Mouse (Mus musculus): ENCODE measurements around the gene Dnajc25. TPM values are rescaled to one million over a fixed set of nuclear protein-coding genes. Genes with fewer than 3 reads are reported as not detected.

Gene Dnajc25
- total RNA-seq, 2 experiments from 2014 or later, result 10.5 to 12.1 TPM

- intact Hi-C loops (cut with DNase I; ENCODE audit: low total_unique reads), result no loop called here
- DNase-seq, result peak; percentile 92
These were observed 8.3 kb downstream of the Dnajc25 start, which contains the start of gene Gm20503 for GRCm38 (mm10) chr4:59002948-59003805. Gene Gm20503, plus strand, starts transcription at chr4:59003210.

GRCm38 (mm10) chr4:59003806-59004200 is 8.9 kb downstream of the Dnajc25 start:
- DNase-seq, result no peak

GRCm38 (mm10) chr4:59006211-59006610 is 11.3 kb downstream of the Dnajc25 start:
- intact Hi-C loops (cut with DNase I; ENCODE audit: low total_unique reads), result no loop called here

More at GRCm38 (mm10) chr4:59003806-59004200, 8.9 kb downstream of the Dnajc25 start:
- intact Hi-C loops (cut with DNase I; ENCODE audit: low total_unique reads), result no loop called here

DNA sequence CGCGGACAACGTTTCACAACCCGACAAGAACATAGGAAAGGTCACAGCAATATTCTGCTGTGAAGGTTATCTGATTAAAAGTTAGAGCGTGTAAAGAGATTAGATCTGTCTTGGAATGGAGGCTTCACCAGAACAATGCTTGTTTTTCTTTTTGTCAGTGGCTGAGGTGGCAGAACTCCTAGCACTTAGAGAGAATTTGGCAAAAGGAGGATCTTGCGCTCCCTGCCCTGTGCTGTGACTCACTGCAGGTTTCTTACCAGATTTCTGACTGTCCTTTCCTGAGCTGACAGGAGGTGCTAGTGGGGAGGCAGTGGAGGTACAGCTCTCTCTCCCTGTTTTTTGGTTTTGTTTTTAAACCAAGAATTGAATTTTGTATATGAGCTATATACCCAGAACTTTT is 12.2 kb downstream of the Dnajc25 start:
- DNase-seq, result no peak
- intact Hi-C loops (cut with DNase I; ENCODE audit: low total_unique reads), result no loop called here

More at GRCm38 (mm10) chr4:59006211-59006610, 11.3 kb downstream of the Dnajc25 start:
- DNase-seq, result no peak

- intact Hi-C loops (cut with DNase I; ENCODE audit: low total_unique reads), result no loop called here
- DNase-seq, result no peak
These were observed 13.1 kb downstream of the Dnajc25 start for GRCm38 (mm10) chr4:59007974-59008373.

- DNase-seq, result no peak
- intact Hi-C loops (cut with DNase I; ENCODE audit: low total_unique reads), result no loop called here
These were observed 14.3 kb downstream of the Dnajc25 start for GRCm38 (mm10) chr4:59009186-59009585.

DNA sequence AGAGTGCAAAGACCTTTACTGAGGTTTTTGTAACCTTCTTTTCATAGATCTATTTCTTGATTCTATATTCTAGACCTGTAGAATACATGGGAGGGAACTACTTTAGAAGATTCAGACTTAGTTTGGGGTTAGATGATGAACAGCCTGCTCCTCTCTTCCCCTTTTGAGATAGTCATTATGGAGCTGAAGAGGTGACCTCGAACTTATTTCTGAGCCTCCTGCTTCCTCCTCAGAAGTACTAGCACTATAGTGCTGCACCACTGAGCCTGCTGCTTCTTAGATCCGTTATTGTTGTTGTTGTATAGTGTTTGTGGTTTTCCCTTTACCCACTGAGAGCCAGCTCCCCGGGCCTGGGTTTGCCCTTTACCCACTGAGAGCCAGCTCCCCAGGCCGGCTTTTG is 14.8 kb downstream of the Dnajc25 start:
- intact Hi-C loops (cut with DNase I; ENCODE audit: low total_unique reads), result no loop called here
- DNase-seq, result no peak

DNA sequence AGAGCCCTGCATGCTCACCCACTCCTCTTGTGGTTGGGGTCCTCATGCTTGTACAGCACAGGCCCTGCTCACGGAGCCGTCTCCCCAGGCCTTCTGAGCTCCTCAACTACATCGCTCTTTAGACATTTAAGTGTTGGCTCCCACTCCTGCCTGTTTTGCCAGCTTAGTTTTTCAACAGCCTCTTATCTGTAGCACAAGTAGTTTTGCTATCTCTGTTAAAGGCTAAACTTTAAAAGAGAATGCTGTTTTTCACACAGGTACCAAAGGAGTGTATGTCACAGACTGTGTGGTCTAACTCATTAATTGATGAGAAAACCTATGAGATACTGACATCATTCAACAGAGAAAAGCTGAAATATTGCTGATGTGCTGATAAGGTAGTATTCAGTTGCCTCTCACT is 16.6 kb downstream of the Dnajc25 start:
- intact Hi-C loops (cut with DNase I; ENCODE audit: low total_unique reads), result no loop called here

DNA sequence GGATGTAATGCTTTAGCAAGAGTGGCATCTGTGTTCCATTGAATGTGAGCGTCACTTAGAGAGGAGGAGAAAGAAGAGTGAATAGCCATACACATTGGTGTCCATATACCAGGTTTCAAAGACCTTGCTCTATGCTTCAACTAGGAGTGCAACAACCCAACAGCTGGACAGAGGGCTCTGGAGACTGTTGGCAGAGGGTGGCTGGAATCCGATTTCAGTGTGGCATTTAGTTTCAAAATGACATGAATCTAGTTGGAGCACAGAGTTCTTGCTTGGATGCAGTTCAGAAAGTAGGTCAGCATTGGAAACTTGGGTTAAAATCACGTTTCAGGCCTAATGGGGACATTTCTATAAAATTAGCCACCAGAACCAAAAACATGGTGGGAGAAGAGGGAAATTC is 20.3 kb downstream of the Dnajc25 start:
- intact Hi-C loops (cut with DNase I; ENCODE audit: low total_unique reads), result no loop called here
- peak; percentile 40 for DNase-seq

More for the DNA sequence above, 16.6 kb downstream of the Dnajc25 start:
- DNase-seq, result no peak

DNA sequence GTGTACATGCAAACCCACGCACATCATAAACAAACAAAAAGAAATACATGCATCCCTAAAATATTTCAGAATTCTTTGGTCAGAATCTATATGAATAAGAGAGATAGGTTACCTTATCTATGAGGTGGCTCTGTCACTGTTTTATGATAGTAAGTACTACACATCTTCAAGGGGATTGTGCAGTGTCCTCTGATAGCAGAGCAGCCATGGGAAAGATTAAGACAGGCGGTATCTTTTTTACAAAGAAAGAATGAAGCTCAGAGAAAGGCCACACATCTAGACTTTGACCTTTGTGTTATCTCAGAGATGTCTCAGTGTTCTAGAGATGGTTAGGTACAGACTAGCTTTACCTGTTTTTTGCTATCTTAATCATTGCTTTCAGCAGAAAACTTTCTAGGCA is 22.1 kb downstream of the Dnajc25 start:
- intact Hi-C loops (cut with DNase I; ENCODE audit: low total_unique reads), result no loop called here

GRCm38 (mm10) chr4:59034325-59034917 is 39.6 kb downstream of the Dnajc25 start:
- DNase-seq, result no peak
- intact Hi-C loops (cut with DNase I; ENCODE audit: low total_unique reads), result no loop called here

More for the DNA sequence above, 22.1 kb downstream of the Dnajc25 start:
- no peak for DNase-seq

- intact Hi-C loops (cut with DNase I; ENCODE audit: low total_unique reads), result loop anchor here (5.0 kb wide), 1 partner anchor 53 kb away; no protein-coding TSS in a partner anchor
- peak; percentile 77 for DNase-seq
These were observed 40.3 kb downstream of the Dnajc25 start, which contains the start of gene Gng10 for GRCm38 (mm10) chr4:59034918-59035785. Gene Gng10, plus strand, starts transcription at chr4:59035088.

DNA sequence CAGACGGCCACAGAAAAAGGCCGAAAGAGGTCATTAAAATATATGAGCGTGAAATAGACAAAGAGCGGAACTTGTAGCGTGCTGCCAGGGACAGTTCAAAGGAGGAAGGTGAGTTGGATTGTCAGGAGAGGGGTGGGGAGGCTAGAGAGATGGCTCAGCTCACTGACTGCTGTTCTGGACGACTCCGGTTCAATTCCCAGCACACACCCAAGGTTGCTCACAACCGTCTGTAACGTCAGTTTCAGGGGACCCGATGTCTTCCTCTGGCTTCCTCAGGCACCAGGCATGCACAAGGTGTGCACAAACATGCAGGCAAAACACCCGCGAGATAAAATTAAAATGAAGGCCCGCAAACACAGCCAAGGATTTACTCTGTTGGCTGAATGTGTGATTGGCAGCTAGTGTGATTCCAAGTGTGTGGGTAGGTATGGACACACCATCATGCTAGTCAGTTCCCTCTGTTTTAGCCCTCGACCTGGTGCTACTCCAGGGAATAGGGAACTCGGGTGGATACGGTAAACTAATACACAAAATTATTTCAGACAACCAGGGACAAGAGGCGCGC is 41.0 kb downstream of the Dnajc25 start:
- DNase-seq, result no peak
- intact Hi-C loops (cut with DNase I; ENCODE audit: low total_unique reads), result loop anchor here (5.0 kb wide), 1 partner anchor 54 kb away; no protein-coding TSS in a partner anchor

DNA sequence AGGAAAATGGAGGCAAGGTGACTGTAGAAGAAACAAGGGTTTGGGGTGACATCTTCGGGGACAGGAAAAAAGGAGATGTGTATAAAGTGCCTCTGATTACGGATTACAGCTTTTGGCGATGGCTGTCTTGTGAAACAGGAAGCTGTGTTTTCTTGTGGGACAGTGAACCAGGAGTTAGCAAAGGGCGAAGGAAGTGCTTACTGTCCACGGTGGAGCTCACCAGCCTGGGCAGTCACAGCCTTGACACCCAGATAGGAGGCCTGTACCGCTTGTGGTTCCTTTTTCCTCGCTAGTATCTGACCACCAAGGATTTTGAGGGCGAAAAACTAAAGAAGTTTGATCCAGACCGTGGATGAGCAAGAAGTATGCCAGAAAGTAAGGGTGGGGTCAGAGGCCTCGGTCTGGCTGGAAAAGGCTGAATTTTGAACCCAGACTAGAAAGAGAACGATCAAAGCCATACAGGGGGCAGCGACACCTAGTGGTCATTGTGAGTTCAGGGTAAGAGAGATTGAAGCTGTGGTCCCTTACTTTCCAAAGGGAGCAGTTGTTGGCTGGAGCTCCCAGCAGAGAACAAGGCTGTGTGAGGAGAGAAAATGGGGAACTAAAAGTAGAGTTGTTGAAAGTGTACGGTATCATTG is 41.7 kb downstream of the Dnajc25 start:
- peak; percentile 71 for DNase-seq
- intact Hi-C loops (cut with DNase I; ENCODE audit: low total_unique reads), result loop anchor here (5.0 kb wide), 1 partner anchor 54 kb away; no protein-coding TSS in a partner anchor

DNA sequence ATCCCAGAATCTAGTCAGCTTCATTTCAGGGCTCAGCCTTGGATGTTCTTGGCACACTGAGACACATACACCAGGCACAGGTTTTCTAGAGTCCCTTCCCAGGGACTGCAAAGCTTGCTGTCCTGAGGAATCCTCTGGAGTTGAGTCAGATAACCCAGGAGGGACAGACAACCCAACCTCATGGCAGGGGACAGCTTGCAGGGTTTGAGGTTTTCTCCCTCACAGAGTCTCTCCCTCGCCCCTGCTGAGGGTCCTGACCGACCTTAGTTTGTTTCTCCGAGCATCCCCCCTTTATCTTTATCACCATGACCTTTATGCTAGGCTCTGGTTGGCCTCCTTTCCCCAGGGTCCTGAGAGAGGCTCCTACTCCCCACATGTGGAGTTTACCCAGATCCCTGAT is 42.7 kb downstream of the Dnajc25 start:
- DNase-seq, result no peak
- intact Hi-C loops (cut with DNase I; ENCODE audit: low total_unique reads), result loop anchor here (5.0 kb wide), 1 partner anchor 55 kb away; no protein-coding TSS in a partner anchor

GRCm38 (mm10) chr4:59040397-59041287 is 45.8 kb downstream of the Dnajc25 start:
- no peak for DNase-seq
- intact Hi-C loops (cut with DNase I; ENCODE audit: low total_unique reads), result no loop called here

DNA sequence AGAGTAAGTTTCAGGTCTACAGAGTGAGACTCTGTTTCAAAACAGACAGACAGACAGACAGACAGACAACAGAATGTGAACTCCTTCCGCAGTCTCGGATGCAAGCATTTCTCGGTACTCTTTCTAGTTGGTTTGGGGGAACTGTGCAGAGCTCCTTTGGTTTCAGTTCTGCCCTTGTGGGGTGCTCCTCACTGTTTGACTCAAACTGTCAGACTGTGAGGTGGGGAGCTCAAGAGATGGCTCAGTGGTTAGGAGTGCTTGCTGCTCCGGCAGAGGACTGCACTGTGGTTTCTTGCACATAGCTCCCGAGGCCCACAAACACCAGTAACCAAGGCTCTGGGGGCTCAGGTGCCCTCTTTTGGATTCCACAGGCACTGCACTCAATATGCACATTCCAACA is 48.2 kb downstream of the Dnajc25 start:
- intact Hi-C loops (cut with DNase I; ENCODE audit: low total_unique reads), result no loop called here
- no peak for DNase-seq

DNA sequence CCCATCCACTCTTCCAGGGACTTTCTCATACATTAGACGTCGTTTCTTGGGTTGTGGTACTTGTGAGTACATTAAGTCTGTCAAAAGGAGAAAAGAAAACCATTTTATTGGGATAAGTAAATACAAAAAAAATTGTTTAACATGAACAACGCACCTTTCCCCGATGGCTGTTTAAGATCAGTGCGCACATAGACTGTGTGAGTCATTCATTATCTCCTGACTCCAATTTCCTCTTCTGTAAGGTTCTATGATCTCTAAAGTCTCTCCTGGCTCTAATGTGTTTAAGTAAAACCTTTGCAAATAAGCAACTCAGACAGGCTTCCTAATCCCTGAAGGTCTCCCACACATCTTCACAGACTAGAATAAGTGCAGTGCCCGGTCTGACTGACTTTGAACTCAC is 49.0 kb downstream of the Dnajc25 start:
- DNase-seq, result no peak
- intact Hi-C loops (cut with DNase I; ENCODE audit: low total_unique reads), result no loop called here

Measured in gastrocnemius, postnatal 14 days (tissue).